In genomic region chr1:34140686-34141085, GRCm38 (mm10) we compare ENCODE assay signal across 9 mouse cellular contexts.
DNase-seq lines count a peak whose midpoint lies in the region; ATAC-seq and TF ChIP-seq lines count a peak whose summit lies in the region.
"Had no signal": no experiment of that assay in that cellular context is flagged by ENCODE, and none has a peak within 500 bp of the region (broad histone marks: within the 10 kb centered on the region; RNA-seq: fewer than 3 reads in every experiment).

No protein-coding gene starts in this region.

- 0 out of 2 replicates have a peak overlapping the region, but pooled peaks have one; percentile 33 for H3K27ac ChIP-seq in heart, embryonic 13.5 days (replicated peaks)
- H3K27ac ChIP-seq in forebrain, embryonic 15.5 days (replicated peaks), result peak overlapping the region; percentile 18; the same call in 1 of the 2 replicates
- H3K27ac ChIP-seq in liver, embryonic 12.5 days, result no peak overlapping the region

- no peak for TF ChIP-seq CTCF in E14TG2a.4 (conservative IDR thresholded peaks at IDR 0.05; ENCODE audit: low read length)
- TF ChIP-seq CTCF in lung, adult 2 months (IDR thresholded peaks at IDR 0.05; ENCODE audit: insufficient read depth, low read length), result no peak

- no peak for ATAC-seq in heart, embryonic 13.5 days (ENCODE audit: extremely low read depth, insufficient number of reproducible peaks, low FRiP score, low TSS enrichment)
- 0 out of 2 replicates have a peak, but pooled peaks have one; percentile 27 for ATAC-seq in forebrain, embryonic 15.5 days (replicated peaks)
- ATAC-seq in liver, embryonic 12.5 days, result no peak

- no peaks in the 10 kb centered on the region for H3K27me3 ChIP-seq in heart, embryonic 13.5 days (replicated peaks)
- H3K27me3 ChIP-seq in E14TG2a.4 (ENCODE audit: insufficient read depth, low read length), result no peaks in the 10 kb centered on the region
- H3K27me3 ChIP-seq in forebrain, embryonic 15.5 days, result no peaks in the 10 kb centered on the region
- no peaks in the 10 kb centered on the region for H3K27me3 ChIP-seq in liver, embryonic 12.5 days (replicated peaks)
- H3K27me3 ChIP-seq: CH12.LX had no signal

- no peaks in the 10 kb centered on the region for H3K9me3 ChIP-seq in heart, embryonic 13.5 days
- no peaks in the 10 kb centered on the region for H3K9me3 ChIP-seq in E14TG2a.4 (ENCODE audit: low read length)
- H3K9me3 ChIP-seq in forebrain, embryonic 15.5 days, result no peaks in the 10 kb centered on the region
- no peaks in the 10 kb centered on the region for H3K9me3 ChIP-seq in liver, embryonic 12.5 days (replicated peaks)

- no peak overlapping the region for H3K4me2 ChIP-seq in heart, embryonic 13.5 days
- H3K4me2 ChIP-seq in forebrain, embryonic 15.5 days (replicated peaks), result no peak overlapping the region
- H3K4me2 ChIP-seq in liver, embryonic 12.5 days, result no peak overlapping the region

- DNase-seq in heart, postnatal 25 days (ENCODE audit: low spot score), result no peak
- peak; percentile 73 for DNase-seq in adipocyte (ENCODE audit: low spot score)
- no peak for DNase-seq in natural killer cell, adult 2 months (ENCODE audit: low spot score in 2 of 2)
- DNase-seq in lung, adult 2 months, result no peak

- H3K4me1 ChIP-seq in heart, embryonic 13.5 days, result peaks cover 46% of the 10 kb centered on the region
- H3K4me1 ChIP-seq in E14TG2a.4 (replicated peaks; ENCODE audit: low read depth, low read length), result peaks cover 75% of the 10 kb centered on the region
- peaks cover 18% of the 10 kb centered on the region for H3K4me1 ChIP-seq in forebrain, embryonic 15.5 days
- H3K4me1 ChIP-seq in liver, embryonic 12.5 days, result no peaks in the 10 kb centered on the region
- H3K4me1 ChIP-seq in lung, adult 2 months (ENCODE audit: control insufficient read depth, insufficient read depth, low read length), result peaks cover 8% of the 10 kb centered on the region

- WGBS in heart, embryonic 13.5 days, result 58% methylated on average over 3 of the region's 3 CpGs
- 19% methylated on average over 3 of the region's 3 CpGs for WGBS in forebrain, embryonic 15.5 days
- WGBS in liver, embryonic 12.5 days (ENCODE audit: insufficient replicate concordance), result 60% methylated on average over 3 of the region's 3 CpGs
- WGBS in lung, adult 2 months, result 39% methylated on average over 3 of the region's 3 CpGs

- H3K9ac ChIP-seq in heart, embryonic 13.5 days, result no peak overlapping the region
- H3K9ac ChIP-seq in forebrain, embryonic 15.5 days (replicated peaks), result no peak overlapping the region
- no peak overlapping the region for H3K9ac ChIP-seq in liver, embryonic 12.5 days

- intact Hi-C loops in heart, postnatal 25 days (cut with DNase I), result no loop called here

- no peak for TF ChIP-seq POLR2A in lung, adult 2 months (IDR thresholded peaks at IDR 0.05; ENCODE audit: borderline replicate concordance, extremely low read depth, low read depth, low read length)

- H3K4me3 ChIP-seq in heart, embryonic 13.5 days, result no peak overlapping the region
- H3K4me3 ChIP-seq in E14TG2a.4 (replicated peaks; ENCODE audit: low read length), result peak overlapping the region; percentile 41
- no peak overlapping the region for H3K4me3 ChIP-seq in forebrain, embryonic 15.5 days
- no peak overlapping the region for H3K4me3 ChIP-seq in liver, embryonic 12.5 days
- H3K4me3 ChIP-seq in lung, adult 2 months (replicated peaks; ENCODE audit: extremely low read depth, low read depth, low read length), result no peak overlapping the region

- peaks cover 10% of the 10 kb centered on the region for H3K36me3 ChIP-seq in heart, embryonic 13.5 days
- H3K36me3 ChIP-seq in E14TG2a.4 (ENCODE audit: insufficient read depth, low read length), result peaks cover 32% of the 10 kb centered on the region
- no peaks in the 10 kb centered on the region for H3K36me3 ChIP-seq in forebrain, embryonic 15.5 days
- H3K36me3 ChIP-seq in liver, embryonic 12.5 days, result no peaks in the 10 kb centered on the region
